Mouse (Mus musculus): ENCODE data around the gene Fbxo28. TPM values are rescaled to one million over a fixed set of nuclear protein-coding genes. Genes with fewer than 3 reads are reported as not detected.
A peak's percentile ranks its signal among the peaks of the same experiment; 100 is the strongest.

The Fbxo28 gene
- polyA plus RNA-seq (2015; fragmentation: Nextera tagmentation; extraction: Ambion mirVana), result 4.7 and 4.9 TPM in 2 replicates

- Histone ChIP-seq H3K9ac (replicated peaks) (peak within 1 kb of the TSS; percentile 90), H3K9me3 (ENCODE audit: low read length) (no peaks in the 10 kb centered on the region), H3K27me3 (ENCODE audit: insufficient read depth, low read length) (no peaks in the 10 kb centered on the region), H3K4me1 (ENCODE audit: insufficient read depth) (peaks cover 26% of the 10 kb centered on the region), H3K27ac (ENCODE audit: low read depth) (peak within 1 kb of the TSS; percentile 81), H3K4me3 (ENCODE audit: low read depth, low read length) (peak within 1 kb of the TSS; percentile 80), H3K36me3 (replicated peaks; ENCODE audit: insufficient read depth, low read length) (no peaks in the 10 kb centered on the region; the same call in 1 of the 2 replicates), H3K4me2 (ENCODE audit: low read depth, low read length) (peak within 1 kb of the TSS; percentile 95)
- ATAC-seq (peak; percentile 99), DNase-seq (peak; percentile 92)
- WGBS (ENCODE audit: insufficient replicate concordance), result under 1% methylated on average over 91 of the region's 93 CpGs
- TF ChIP-seq CTCF (IDR thresholded peaks at IDR 0.05; ENCODE audit: low read depth), result no peak
- no peak for TF ChIP-seq EP300 (IDR thresholded peaks at IDR 0.05; ENCODE audit: low read depth)
Observed at GRCm38 (mm10) chr1:182340821-182341781, at the start of gene Fbxo28. Gene Fbxo28, minus strand, starts transcription at chr1:182341629.

GRCm38 (mm10) chr1:182388729-182389128, 47.3 kb upstream of the Fbxo28 start:
- WGBS (ENCODE audit: insufficient replicate concordance), result 53% methylated on average over 4 of the region's 4 CpGs
- Histone ChIP-seq H3K4me3 (ENCODE audit: low read depth, low read length) (no peak overlapping the region), H3K9me3 (ENCODE audit: low read length) (no peaks in the 10 kb centered on the region), H3K4me1 (ENCODE audit: insufficient read depth) (no peaks in the 10 kb centered on the region), H3K9ac (replicated peaks) (no peak overlapping the region), H3K27me3 (ENCODE audit: insufficient read depth, low read length) (no peaks in the 10 kb centered on the region), H3K27ac (ENCODE audit: low read depth) (no peak overlapping the region), H3K36me3 (replicated peaks; ENCODE audit: insufficient read depth, low read length) (no peaks in the 10 kb centered on the region), H3K4me2 (ENCODE audit: low read depth, low read length) (no peak overlapping the region)
- TF ChIP-seq EP300 (IDR thresholded peaks at IDR 0.05; ENCODE audit: low read depth), result no peak
- DNase-seq (no peak), ATAC-seq (no peak)

GRCm38 (mm10) chr1:182386449-182386848, 45.0 kb upstream of the Fbxo28 start:
- WGBS (ENCODE audit: insufficient replicate concordance), result 63% methylated on average over 8 of the region's 8 CpGs
- no peak overlapping the region for H3K27ac ChIP-seq (ENCODE audit: low read depth)
- no peak for TF ChIP-seq CTCF (IDR thresholded peaks at IDR 0.05; ENCODE audit: low read depth)
- no peak for TF ChIP-seq EP300 (IDR thresholded peaks at IDR 0.05; ENCODE audit: low read depth)

DNA sequence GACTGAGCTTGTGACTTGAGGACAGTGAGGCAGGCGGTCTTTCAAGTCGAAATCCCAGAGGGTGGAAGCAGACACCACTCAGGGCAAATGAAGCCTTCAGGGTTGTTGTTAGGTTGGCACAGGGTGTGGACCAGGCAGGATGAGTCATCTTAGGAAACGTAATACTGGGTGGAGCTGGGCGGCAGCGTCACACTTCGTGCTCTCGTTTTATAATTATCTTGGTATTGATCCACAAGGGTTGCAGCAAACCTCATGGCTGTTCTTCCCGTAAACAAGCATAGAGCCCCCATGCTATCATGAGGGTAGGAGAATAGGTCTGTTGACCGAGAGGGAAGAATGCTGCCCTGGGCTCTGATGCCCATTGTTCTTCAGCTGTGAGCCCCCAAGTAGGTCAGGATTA, 41.7 kb upstream of the Fbxo28 start:
- H3K36me3 ChIP-seq (replicated peaks; ENCODE audit: insufficient read depth, low read length), result no peaks in the 10 kb centered on the region
- 64% methylated on average over 9 of the region's 9 CpGs for WGBS (ENCODE audit: insufficient replicate concordance)
- no peak for ATAC-seq
- TF ChIP-seq EP300 (IDR thresholded peaks at IDR 0.05; ENCODE audit: low read depth), result no peak
- TF ChIP-seq CTCF (IDR thresholded peaks at IDR 0.05; ENCODE audit: low read depth), result no peak
- H3K4me2 ChIP-seq (ENCODE audit: low read depth, low read length), result no peak overlapping the region
- no peak for DNase-seq
- H3K4me3 ChIP-seq (ENCODE audit: low read depth, low read length), result no peak overlapping the region
- no peak overlapping the region for H3K27ac ChIP-seq (ENCODE audit: low read depth)
- H3K27me3 ChIP-seq (ENCODE audit: insufficient read depth, low read length), result no peaks in the 10 kb centered on the region
- H3K9ac ChIP-seq (replicated peaks), result no peak overlapping the region
- H3K9me3 ChIP-seq (ENCODE audit: low read length), result no peaks in the 10 kb centered on the region
- H3K4me1 ChIP-seq (ENCODE audit: insufficient read depth), result no peaks in the 10 kb centered on the region

More at GRCm38 (mm10) chr1:182386449-182386848, 45.0 kb upstream of the Fbxo28 start:
- Histone ChIP-seq H3K4me3 (ENCODE audit: low read depth, low read length) (no peak overlapping the region), H3K9me3 (ENCODE audit: low read length) (no peaks in the 10 kb centered on the region), H3K9ac (replicated peaks) (no peak overlapping the region), H3K4me2 (ENCODE audit: low read depth, low read length) (peak overlapping the region; percentile 11; the same call in 1 of the 2 replicates), H3K36me3 (replicated peaks; ENCODE audit: insufficient read depth, low read length) (no peaks in the 10 kb centered on the region), H3K4me1 (ENCODE audit: insufficient read depth) (no peaks in the 10 kb centered on the region), H3K27me3 (ENCODE audit: insufficient read depth, low read length) (no peaks in the 10 kb centered on the region)
- ATAC-seq, result peak; percentile 91
- DNase-seq, result peak; percentile 32

DNA sequence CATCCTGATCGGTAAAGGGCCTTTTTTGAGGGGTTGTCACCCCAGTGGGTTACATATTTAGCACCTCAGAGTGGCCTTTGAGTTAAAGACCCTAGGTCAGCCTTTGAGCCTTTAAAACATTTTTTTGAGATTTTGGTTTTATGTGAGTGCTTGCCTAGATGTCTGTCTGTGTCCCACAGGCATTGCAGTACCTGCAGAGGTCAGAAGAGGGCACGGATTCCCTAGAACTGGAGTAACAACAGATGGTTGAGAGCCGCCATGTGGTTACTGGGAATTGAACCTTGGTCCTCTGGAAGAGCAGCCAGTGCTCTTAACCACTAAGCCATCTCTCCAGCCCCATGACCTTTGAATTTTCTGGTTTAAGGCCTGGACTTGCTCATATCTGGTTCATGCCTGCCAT, 39.9 kb upstream of the Fbxo28 start:
- DNase-seq, result no peak
- Histone ChIP-seq H3K27me3 (ENCODE audit: insufficient read depth, low read length) (no peaks in the 10 kb centered on the region), H3K27ac (ENCODE audit: low read depth) (no peak overlapping the region), H3K9ac (replicated peaks) (no peak overlapping the region), H3K4me2 (ENCODE audit: low read depth, low read length) (no peak overlapping the region), H3K36me3 (replicated peaks; ENCODE audit: insufficient read depth, low read length) (no peaks in the 10 kb centered on the region), H3K4me1 (ENCODE audit: insufficient read depth) (no peaks in the 10 kb centered on the region), H3K9me3 (ENCODE audit: low read length) (no peaks in the 10 kb centered on the region), H3K4me3 (ENCODE audit: low read depth, low read length) (no peak overlapping the region)
- peak; percentile 27; the same call in 1 of the 2 replicates for TF ChIP-seq CTCF (IDR thresholded peaks at IDR 0.05; ENCODE audit: low read depth)
- no peak for TF ChIP-seq EP300 (IDR thresholded peaks at IDR 0.05; ENCODE audit: low read depth)
- WGBS (ENCODE audit: insufficient replicate concordance), result 72% methylated on average over 3 of the region's 3 CpGs
- no peak for ATAC-seq

GRCm38 (mm10) chr1:182380683-182381082, 39.3 kb upstream of the Fbxo28 start:
- Histone ChIP-seq H3K9ac (replicated peaks) (no peak overlapping the region), H3K27ac (ENCODE audit: low read depth) (no peak overlapping the region), H3K27me3 (ENCODE audit: insufficient read depth, low read length) (no peaks in the 10 kb centered on the region), H3K9me3 (ENCODE audit: low read length) (no peaks in the 10 kb centered on the region), H3K36me3 (replicated peaks; ENCODE audit: insufficient read depth, low read length) (no peaks in the 10 kb centered on the region), H3K4me2 (ENCODE audit: low read depth, low read length) (no peak overlapping the region), H3K4me3 (ENCODE audit: low read depth, low read length) (no peak overlapping the region), H3K4me1 (ENCODE audit: insufficient read depth) (no peaks in the 10 kb centered on the region)
- 51% methylated on average over 7 of the region's 7 CpGs for WGBS (ENCODE audit: insufficient replicate concordance)
- ATAC-seq, result 0 out of 2 replicates have a peak, but pooled peaks have one; percentile 27
- DNase-seq, result no peak
- TF ChIP-seq CTCF (IDR thresholded peaks at IDR 0.05; ENCODE audit: low read depth), result no peak
- TF ChIP-seq EP300 (IDR thresholded peaks at IDR 0.05; ENCODE audit: low read depth), result no peak

Measured in liver, postnatal 0 days (tissue).